Mouse (Mus musculus) adipocyte (in vitro differentiated cells): ENCODE measurements around the gene Rab5c.

Experiments
- DNase-seq: peaks from one replicate; pipeline ENCODE4 v3.0.0-alpha.2; 2016; ENCODE audit warnings: low spot score

The Rab5c gene

DNA sequence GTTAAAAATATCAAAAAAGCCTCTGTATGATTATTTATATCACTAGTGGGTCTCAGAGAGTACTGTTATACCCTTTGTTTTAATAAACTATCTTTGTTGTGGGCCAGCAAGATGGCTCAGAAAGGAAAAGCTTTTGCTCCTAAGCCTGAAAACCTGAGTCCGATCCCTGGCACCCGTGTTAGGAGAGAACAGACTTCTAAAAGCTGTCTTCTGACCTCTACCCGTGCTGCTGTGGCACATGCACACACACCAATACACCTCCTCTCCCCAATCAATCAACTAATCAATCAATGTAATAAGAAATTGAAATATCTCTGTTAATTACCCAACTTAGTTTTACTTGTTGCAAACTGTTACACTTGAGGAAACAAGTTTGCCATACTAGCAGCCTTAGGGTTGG lies 37.3 kb downstream of the Rab5c start:
- DNase-seq = no peak

DNA sequence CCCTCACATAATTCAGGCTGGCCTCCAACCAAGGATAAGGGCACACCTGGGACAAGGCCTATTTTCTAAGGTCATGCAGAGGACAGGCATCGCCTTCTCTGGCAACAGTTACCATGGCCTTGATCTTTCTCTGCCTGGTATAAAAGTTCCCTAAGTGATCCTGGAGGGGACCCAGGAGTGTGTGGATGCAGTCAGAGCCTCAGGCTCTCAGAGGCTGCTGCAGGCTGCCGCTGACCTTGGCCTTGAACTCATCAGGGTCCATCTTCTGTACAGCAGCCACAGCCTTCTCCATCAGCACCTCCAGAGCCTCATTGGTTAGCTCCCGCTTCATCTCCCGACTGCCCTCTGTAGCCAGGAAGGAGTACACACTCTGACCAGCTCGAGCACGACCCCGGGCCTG lies 40.1 kb downstream of the Rab5c start:
- DNase-seq = no peak

DNA sequence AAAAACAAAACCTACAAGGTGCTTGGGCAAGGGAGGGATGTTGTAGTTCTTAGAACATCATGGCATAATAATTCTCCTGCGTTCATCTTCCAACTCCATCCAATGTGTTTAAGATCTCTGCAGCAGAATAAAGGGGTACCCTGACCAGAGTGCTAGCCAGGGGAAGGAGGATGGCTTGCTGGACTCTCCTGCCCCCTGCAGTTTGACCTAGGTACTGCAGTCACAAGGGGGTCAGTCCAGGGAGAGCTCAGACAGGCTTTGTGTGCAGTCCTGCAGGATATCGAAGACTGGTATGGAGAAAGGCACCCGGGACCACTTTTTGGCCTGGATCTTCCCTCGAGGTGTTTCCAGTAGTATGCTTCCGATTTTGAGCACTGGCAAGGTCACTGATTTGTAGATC lies 43.1 kb downstream of the Rab5c start:
- DNase-seq = peak; percentile 65

DNA sequence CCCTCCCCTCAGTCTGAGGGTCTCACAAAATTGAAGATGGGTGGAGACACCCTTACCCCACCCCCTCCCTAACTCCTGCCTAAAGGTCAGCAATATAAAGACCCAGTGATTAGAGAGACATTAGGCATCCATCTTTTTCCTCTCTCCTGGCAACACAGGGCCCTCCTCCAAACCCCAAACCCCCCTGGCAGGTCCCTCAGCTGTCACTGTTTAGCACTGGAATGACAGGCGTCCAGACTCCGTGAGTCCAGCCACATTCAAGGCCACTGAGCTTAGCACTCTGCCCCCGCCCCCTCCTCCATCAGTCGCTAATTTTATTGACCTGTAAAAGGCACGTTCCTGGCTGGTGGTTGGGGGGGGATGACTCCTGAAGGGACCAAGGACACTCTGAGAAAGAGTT lies 44.9 kb downstream of the Rab5c start:
- no peak for DNase-seq

DNA sequence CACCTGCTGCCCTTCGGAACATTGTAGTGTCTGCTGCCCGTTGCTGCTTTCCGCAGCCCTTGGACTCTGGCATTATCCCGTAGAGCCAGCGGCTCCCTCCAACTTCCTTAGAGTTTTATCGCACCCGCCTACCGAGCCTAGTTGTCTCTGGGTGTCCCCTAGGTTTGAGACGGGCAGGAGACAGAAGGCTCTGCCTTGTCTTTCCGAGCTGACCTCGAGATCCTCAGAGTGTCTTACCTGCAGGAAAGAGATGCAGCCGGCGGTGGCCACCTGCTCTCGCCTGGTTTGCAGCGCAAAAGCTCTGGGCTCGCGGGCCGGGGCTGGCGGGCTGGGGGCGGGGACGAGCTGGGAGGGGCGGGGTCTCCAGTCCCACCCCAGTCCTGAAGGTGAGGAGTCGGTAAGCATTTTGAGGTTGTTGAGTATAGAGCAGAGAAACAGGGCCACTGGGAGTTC lies 45.8 kb downstream of the Rab5c start, which contains the start of gene Zfp385c:
Gene Zfp385c (minus strand): TSS at position 292 of the 453 bp plus-strand sequence.
- no peak for DNase-seq

DNA sequence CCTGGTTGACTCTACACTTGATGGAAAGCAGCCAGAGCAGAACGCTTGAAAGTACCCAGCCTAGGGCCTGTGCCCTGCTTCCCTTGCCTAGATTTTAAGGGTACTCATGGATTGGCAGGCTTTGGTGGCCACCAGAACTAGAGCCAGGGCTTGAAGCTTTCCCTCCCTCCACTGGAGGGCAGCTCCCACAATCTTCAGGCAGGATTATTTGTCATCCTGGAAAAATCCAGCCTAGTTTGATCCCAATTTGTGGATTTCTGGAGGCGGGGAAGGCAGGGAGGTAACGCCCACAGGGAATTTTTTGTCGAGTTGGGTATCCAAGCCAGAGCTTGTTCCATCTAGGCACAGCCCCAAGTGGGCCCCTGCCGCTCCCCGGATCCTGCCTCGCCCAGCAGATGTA lies 47.6 kb downstream of the Rab5c start:
- DNase-seq = peak; percentile 6

DNA sequence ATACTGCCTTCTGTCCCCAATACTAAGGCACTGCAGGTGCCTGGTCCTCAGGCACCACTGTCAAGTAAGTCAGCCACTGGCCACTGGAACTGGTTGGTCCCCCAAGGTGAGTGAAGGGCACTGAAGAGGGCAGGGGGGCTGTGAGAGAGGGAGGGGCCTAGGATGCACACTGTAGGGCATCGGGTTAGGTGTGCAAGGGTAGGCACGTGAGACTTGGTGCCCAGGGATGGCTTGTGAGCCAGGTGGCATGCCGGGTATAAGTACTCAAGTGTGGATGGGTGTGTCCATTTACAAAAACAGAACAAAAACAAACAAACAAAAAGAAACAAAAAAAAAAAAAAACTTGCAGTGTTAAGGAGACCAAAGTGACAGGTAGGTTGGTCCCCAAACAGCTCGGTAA lies 49.6 kb downstream of the Rab5c start:
- no peak for DNase-seq

DNA sequence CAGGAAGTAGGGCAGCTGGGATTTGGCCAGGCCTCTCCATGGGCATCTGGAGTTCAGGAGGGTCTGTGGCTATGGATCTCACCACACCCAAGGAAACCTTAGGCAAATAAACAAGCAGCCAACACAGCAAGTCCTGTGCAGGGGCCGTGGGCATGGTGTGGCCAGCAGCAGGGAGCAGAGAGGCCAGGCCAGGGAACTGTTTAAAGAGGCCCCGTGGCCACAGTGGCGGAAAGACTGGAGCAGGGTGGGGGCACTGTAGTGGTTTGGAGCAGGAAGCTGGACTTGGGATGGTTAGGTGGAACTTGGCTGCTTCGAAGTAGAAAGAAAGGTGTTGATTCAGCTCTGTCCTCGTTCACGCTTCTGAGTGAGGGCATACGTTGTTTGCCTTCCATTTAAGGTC lies 50.8 kb downstream of the Rab5c start:
- DNase-seq = no peak

DNA sequence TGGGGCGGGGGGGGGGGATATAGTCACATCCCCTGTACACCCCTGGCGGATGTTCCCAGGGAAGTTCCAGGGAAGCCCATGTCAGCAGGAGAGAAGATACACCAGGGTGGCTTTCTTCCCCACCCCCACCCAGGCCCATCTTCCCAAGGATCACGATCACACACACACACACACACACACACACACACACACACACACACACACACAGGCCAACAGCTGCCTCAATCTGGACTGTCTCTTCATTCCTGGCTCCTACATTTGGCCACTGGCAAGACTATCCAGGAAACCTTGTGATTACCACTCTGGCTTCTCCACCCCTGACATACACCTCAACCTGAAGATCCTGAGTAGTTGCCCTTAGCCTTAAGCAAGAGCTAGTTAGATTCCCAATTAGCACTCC lies 52.6 kb downstream of the Rab5c start:
- no peak for DNase-seq

DNA sequence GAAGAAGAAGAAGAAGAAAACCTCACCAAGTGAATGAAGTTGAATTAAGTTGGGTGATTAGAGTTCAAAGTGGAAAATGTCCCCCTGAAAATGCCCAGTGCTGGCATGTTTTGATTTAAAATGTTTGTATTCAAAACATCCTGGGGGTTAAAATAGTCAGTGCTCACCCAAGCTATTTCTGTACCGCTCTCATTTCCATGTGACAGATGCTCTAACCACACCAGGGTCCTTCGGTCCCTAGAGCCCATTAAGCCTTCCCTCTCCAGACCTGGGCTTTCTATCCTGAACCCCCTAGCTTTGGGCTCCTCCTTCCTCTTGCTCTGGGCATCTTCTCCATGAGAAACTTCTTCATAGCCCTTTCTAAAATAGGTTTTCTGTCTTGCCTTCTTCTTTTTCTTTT lies 53.9 kb downstream of the Rab5c start:
- DNase-seq = no peak

DNA sequence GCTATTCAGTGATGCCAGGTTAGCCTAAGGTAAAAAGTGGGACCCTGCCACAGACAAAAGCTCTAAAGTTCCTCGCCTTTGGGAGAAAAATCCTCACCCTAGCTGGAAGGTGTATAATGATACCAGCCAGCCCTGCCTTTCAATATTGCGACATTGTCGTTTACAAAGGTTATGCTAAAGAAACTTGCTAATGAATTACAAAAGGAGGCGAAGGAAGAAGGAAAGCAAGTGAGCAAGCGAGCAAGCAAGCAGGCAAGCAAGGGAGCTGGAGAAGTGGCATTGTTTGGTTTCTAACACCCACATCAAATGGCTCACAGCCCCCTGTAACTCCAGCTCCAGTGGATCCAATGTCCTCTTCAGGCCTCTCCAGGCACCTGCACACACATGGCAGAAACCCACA lies 55.5 kb downstream of the Rab5c start:
- DNase-seq = no peak

DNA sequence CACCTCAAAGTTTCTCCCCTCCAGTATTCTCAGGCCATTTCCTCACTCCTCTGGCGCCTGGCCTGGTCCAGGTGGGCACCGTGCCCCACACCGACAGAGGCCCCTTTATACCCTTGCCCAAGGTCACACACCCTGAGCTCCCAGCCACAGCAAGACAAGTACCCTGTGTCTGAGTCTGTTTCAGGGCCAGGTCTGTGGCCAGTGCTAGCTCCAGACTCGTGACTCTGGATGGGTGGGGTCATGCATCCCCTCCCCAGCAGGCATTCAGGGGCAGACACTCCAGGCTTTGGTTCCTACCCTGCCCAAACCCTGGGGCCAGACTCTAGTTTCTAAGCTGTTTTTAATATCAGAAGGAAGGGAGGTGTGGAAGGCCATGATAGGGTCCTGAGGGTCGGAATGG lies 56.2 kb downstream of the Rab5c start:
- DNase-seq = no peak

DNA sequence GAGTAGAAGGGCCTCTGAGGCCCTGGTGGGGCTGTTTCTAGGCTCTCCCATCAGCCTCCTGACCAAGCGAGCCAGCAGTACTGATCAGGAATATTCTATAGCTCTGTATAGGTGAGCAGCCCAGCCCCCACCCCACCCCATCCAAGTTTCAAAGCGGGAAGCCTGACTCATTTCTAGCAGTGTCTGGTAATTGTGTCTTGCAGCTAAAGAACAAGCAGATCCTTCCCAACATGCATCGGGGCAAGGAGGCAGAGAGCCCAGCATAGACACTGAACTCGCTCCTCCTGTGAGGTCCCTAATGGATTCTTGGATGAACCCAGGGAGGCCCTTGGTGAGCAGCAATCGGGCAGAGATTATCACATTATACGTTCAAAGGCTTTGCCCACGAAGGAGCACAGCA lies 60.2 kb downstream of the Rab5c start:
- DNase-seq = no peak

DNA sequence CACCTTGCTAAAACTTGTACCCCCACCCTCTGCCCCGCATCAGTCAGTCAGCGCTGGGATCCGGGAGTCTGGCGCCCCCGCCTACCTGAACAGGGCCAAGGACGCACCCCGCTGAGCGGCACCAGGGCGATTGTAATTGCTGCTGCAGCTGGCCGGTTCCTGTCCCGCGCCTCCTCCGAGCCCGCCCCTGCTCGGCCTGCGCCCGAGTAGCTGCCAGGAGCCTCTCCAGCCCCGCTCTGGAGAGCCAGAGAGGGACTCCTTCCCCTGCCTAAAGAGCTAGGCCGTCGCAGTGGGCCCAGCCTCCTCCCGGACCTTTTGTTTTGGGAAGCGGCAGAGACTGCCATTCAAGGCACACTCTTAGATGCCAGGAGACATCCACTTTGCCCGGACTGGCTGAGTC lies 64.8 kb downstream of the Rab5c start:
- no peak for DNase-seq

DNA sequence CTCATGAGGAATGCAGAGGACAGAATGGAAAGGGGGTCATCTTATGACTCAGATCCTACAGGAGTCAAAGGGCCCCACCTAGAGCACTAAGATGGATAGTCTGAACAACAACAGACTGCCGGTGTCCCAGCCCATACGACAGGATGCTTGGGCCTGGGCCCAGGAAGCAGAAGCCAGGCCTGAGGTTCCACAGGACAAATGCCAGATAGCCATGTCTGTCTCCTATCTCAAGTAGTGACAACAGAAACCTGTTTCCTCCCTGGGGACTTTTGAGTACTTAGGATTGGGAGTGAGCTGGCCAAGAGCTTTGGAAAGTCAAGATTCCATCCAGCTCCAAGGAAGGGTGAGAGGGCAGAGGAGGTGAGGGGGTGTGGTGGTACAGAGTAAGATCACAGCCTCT lies 66.1 kb downstream of the Rab5c start:
- peak; percentile 12 for DNase-seq

DNA sequence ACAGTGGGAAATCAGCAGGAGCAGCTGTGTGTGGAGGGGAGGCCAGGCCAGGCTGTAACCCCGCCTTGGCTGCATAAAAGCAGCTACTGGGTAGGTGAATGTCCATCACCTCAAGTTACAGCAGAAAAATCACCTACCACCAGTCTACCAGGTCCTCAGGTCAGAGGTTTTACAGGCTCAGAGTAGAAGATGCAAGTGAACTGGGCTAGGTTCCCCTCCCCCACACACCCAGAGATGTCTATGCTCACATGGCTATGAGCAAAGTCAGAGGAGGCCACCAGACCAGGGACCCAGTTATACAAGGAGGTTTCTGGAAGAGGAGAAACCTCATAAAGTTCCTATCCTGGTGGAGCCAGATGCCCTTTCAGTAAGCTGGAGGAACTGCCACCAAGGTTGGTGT lies 67.0 kb downstream of the Rab5c start:
- no peak for DNase-seq
